Mouse (Mus musculus) cortical plate, adult 2 months (tissue): ENCODE data around the gene Serinc3.

Experiments used
- CTCF ChIP-seq: fragments of 200-500 bp; IDR thresholded peaks from 2 replicates; pipeline ENCODE4 v1.5.1; 2011; ENCODE audit warnings: mild to moderate bottlenecking, control low read depth, low read length; ENCODE audit not compliant: insufficient read depth; ENCODE audit errors: extremely low read depth
- POLR2A ChIP-seq: fragments of 200-500 bp; IDR thresholded peaks from 2 replicates; pipeline ENCODE4 v1.6.1; 2011; ENCODE audit warnings: mild to moderate bottlenecking, low read length, control low read depth; ENCODE audit not compliant: insufficient read depth; ENCODE audit errors: extremely low read depth

DNA sequence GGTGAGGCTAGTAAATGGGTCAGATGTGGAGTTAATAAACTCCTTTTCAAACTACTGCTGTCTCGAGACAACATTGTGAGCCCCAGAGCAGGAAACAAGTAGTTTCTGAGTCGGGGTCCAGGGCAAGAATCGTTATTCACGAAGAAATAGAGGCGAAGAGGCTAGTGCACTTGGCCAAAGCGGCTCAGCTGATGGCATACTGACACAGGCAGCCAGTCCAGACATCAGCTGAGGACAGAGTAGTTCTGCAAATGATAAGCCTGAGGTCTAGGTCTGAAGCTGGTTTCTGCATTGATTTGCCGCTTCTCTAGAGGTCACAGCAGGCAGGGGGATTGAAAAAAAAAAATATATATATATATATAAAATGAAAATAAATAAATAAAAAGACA lies 43.2 kb downstream of the Serinc3 start:
- TF ChIP-seq CTCF, result no peak
- TF ChIP-seq POLR2A, result no peak
